Mouse (Mus musculus): ENCODE measurements around the gene Ankrd34c.

DNA sequence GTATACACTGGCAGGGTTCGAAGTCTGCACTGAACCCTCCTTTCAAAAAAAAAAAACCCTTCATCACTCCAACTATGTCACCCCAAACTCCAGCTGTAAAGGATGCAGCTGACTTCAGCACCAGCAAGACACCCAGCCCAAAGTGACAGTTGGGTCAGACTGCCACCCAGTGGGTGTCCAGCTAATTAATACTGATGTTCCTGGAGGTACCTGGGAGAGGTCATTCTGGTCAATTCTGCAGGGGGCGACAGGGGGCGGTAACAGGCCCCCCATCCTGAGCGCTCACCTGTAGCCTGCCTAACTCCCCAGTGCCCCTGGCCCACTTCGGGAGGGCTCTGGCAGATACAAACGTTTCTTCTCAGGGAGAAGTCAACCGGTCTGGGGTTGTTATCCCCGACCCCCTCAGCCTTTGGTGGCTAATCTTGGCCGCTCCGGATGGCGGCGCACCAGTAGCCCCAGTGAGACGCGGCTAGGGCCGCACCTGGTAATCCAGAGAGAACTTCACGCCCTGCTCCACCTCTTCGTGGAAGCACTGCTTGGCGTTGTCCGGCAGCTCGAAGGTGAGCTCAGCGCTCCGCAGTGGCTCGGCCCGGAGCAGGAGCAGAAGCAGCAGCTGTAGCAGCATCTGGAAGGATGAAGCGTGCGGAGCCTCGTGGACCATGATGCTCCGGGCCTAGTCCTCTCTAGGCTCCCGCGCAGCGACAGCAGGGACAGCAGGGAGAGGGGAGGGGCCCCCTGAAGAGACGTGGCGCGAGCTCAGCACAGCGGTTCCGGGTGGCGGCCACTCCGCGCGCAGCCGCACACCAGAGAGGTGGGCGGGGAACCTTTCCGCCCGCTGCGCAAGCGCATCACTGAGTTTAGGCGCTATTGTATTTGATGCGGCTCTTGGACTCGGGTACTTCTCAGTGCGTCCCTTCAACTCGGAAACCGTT is 33.7 kb downstream of the Ankrd34c start, which contains the start of gene Tmed3:
- TF ChIP-seq CTCF (IDR thresholded peaks at IDR 0.05; ENCODE audit: low read depth) = peak; percentile 26
- TF ChIP-seq EP300 (IDR thresholded peaks at IDR 0.05; ENCODE audit: low read depth) = no peak
